Mouse (Mus musculus): Measurements from ENCODE around the gene Nfx1. TPM values are rescaled to one million over a fixed set of nuclear protein-coding genes. Genes with fewer than 3 reads are reported as not detected.

The Nfx1 gene
- polyA plus RNA-seq, 1 experiment from 2014 or later, result 94.8 TPM

GRCm38 (mm10) chr4:40983686-40984085, 13.0 kb downstream of the Nfx1 start:
- no peaks in the 10 kb centered on the region for H3K4me1 ChIP-seq
- H3K27ac ChIP-seq (replicated peaks), result no peak overlapping the region
- H3K4me3 ChIP-seq, result no peak overlapping the region
- no peak for DNase-seq (ENCODE audit: low spot score)
- H3K9me3 ChIP-seq (replicated peaks), result no peaks in the 10 kb centered on the region
- WGBS, result 84% methylated on average over 1 of the region's 1 CpGs
- H3K27me3 ChIP-seq (ENCODE audit: low read depth, poor library complexity, severe bottlenecking), result no peaks in the 10 kb centered on the region
- peaks cover 98% of the 10 kb centered on the region for H3K36me3 ChIP-seq

DNA sequence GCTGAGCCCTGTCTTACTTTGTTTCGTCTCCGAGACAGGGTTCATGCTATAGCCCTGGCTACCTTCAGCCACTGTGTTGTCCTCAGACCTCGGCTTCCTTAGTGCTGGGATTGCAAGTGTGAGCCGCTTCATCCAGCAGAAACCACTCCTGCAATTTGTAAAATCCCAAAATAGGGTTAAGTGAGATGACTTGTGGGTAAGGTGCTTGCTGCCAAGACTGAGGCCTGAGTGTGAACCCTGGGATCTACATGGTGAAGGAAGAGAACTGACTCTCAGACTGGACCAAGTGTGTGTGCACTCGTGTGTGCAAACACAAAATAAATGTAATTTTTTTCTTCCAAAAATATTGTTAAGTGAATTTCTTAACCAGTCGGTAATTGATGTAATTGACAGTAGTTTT, 18.9 kb downstream of the Nfx1 start:
- 89% methylated on average over 6 of the region's 6 CpGs for WGBS
- H3K36me3 ChIP-seq, result peaks cover 100% of the 10 kb centered on the region
- no peak overlapping the region for H3K4me3 ChIP-seq

GRCm38 (mm10) chr4:40996302-40996701, 25.6 kb downstream of the Nfx1 start:
- Histone ChIP-seq H3K27ac (replicated peaks) (no peak overlapping the region), H3K36me3 (peaks cover 100% of the 10 kb centered on the region), H3K4me1 (no peaks in the 10 kb centered on the region), H3K27me3 (ENCODE audit: low read depth, poor library complexity, severe bottlenecking) (no peaks in the 10 kb centered on the region), H3K4me3 (no peak overlapping the region), H3K9me3 (replicated peaks) (no peaks in the 10 kb centered on the region)
- DNase-seq (ENCODE audit: low spot score), result no peak
- 94% methylated on average over 6 of the region's 6 CpGs for WGBS

More for the DNA sequence above, 18.9 kb downstream of the Nfx1 start:
- Histone ChIP-seq H3K9me3 (replicated peaks) (no peaks in the 10 kb centered on the region), H3K27ac (replicated peaks) (no peak overlapping the region), H3K27me3 (ENCODE audit: low read depth, poor library complexity, severe bottlenecking) (no peaks in the 10 kb centered on the region), H3K4me1 (no peaks in the 10 kb centered on the region)
- DNase-seq (ENCODE audit: low spot score), result no peak

- H3K36me3 ChIP-seq, result peaks cover 100% of the 10 kb centered on the region
- no peak overlapping the region for H3K4me3 ChIP-seq
- H3K9me3 ChIP-seq (replicated peaks), result no peaks in the 10 kb centered on the region
- H3K27ac ChIP-seq (replicated peaks), result no peak overlapping the region
- no peaks in the 10 kb centered on the region for H3K4me1 ChIP-seq
- DNase-seq (ENCODE audit: low spot score), result no peak
- 91% methylated on average over 4 of the region's 4 CpGs for WGBS
- H3K27me3 ChIP-seq (ENCODE audit: low read depth, poor library complexity, severe bottlenecking), result no peaks in the 10 kb centered on the region
Observed at GRCm38 (mm10) chr4:40997916-40998315, 27.2 kb downstream of the Nfx1 start.

- 87% methylated on average over 1 of the region's 1 CpGs for WGBS
- DNase-seq (ENCODE audit: low spot score), result no peak
- H3K36me3 ChIP-seq, result peaks cover 100% of the 10 kb centered on the region
Observed at GRCm38 (mm10) chr4:41000271-41000670, 29.6 kb downstream of the Nfx1 start.

GRCm38 (mm10) chr4:41000842-41001639, 30.3 kb downstream of the Nfx1 start:
- no peak for DNase-seq (ENCODE audit: low spot score)
- no peaks in the 10 kb centered on the region for H3K27me3 ChIP-seq (ENCODE audit: low read depth, poor library complexity, severe bottlenecking)
- WGBS, result 90% methylated on average over 9 of the region's 9 CpGs
- H3K4me1 ChIP-seq, result no peaks in the 10 kb centered on the region
- H3K27ac ChIP-seq (replicated peaks), result no peak overlapping the region
- H3K4me3 ChIP-seq, result no peak overlapping the region
- peaks cover 100% of the 10 kb centered on the region for H3K36me3 ChIP-seq
- no peaks in the 10 kb centered on the region for H3K9me3 ChIP-seq (replicated peaks)

More at GRCm38 (mm10) chr4:41000271-41000670, 29.6 kb downstream of the Nfx1 start:
- H3K4me3 ChIP-seq, result no peak overlapping the region
- H3K4me1 ChIP-seq, result no peaks in the 10 kb centered on the region
- H3K27me3 ChIP-seq (ENCODE audit: low read depth, poor library complexity, severe bottlenecking), result no peaks in the 10 kb centered on the region
- H3K27ac ChIP-seq (replicated peaks), result no peak overlapping the region
- no peaks in the 10 kb centered on the region for H3K9me3 ChIP-seq (replicated peaks)

DNA sequence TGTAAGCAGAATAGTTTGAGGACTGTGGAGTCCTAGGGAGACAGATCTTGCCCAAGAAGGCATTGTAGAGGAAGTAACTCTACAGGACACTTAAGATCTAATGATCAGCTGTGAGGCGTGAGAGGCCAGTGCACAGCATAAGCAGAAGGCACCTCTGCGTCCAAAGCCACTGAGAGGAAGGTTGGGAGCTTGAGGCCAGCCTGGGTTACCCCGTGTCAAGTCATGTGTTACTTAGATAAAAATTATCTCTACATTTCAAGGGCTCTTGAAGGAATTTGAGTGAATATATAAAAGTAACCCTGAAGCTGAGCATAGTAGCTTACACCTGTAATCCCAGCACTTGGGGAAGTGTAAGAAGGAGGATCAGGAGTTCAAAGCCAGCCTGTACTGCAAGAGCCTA, 42.6 kb downstream of the Nfx1 start:
- H3K27ac ChIP-seq (replicated peaks), result no peak overlapping the region
- DNase-seq (ENCODE audit: low spot score), result no peak
- H3K9me3 ChIP-seq (replicated peaks), result no peaks in the 10 kb centered on the region; the same call in 1 of the 2 replicates
- H3K36me3 ChIP-seq, result peaks cover 97% of the 10 kb centered on the region
- no peaks in the 10 kb centered on the region for H3K4me1 ChIP-seq
- no peaks in the 10 kb centered on the region for H3K27me3 ChIP-seq (ENCODE audit: low read depth, poor library complexity, severe bottlenecking)
- 95% methylated on average over 3 of the region's 3 CpGs for WGBS
- no peak overlapping the region for H3K4me3 ChIP-seq

GRCm38 (mm10) chr4:41015798-41016197, 45.1 kb downstream of the Nfx1 start:
- no peak overlapping the region for H3K4me3 ChIP-seq
- no peaks in the 10 kb centered on the region for H3K27me3 ChIP-seq (ENCODE audit: low read depth, poor library complexity, severe bottlenecking)
- peaks cover 92% of the 10 kb centered on the region for H3K36me3 ChIP-seq
- 92% methylated on average over 5 of the region's 5 CpGs for WGBS
- no peaks in the 10 kb centered on the region for H3K4me1 ChIP-seq
- no peak for DNase-seq (ENCODE audit: low spot score)
- H3K27ac ChIP-seq (replicated peaks), result no peak overlapping the region
- no peaks in the 10 kb centered on the region; the same call in 1 of the 2 replicates for H3K9me3 ChIP-seq (replicated peaks)

- WGBS, result 92% methylated on average over 5 of the region's 5 CpGs
- no peak for DNase-seq (ENCODE audit: low spot score)
- no peak overlapping the region for H3K27ac ChIP-seq (replicated peaks)
Observed at GRCm38 (mm10) chr4:41021094-41021493, 50.4 kb downstream of the Nfx1 start.

DNA sequence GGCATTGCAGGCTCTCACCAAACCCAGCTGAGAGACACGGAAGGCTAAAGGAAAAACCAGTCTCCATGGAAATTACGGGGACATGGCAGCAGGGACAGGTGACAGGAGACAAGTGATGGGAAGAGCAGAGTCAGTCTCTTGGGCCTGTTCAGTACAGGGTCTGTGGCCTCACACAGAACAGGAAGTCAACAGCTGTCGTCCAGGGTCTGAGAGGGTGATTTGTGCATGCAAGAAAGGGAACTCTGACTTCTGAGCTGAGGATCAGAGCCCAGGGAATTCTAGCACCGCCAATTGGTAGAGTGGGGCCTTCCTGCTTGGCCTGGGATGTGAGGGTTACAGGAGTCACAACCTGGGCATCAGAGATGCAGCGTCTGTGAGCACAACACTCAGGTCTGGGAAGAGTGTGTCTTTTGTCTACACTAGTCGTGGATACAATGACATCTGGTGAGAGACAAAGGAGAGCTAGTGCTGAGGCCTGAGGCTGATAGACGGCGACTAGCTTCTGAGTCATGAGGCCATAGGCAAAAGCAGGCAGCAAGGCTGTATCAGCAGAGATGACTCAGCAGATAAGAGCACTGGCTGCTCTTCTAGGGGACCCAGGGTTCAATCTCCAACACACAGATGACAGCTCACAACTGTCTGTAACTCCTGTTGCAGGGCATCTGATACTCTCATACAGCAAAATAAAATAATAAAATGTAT, 55.5 kb downstream of the Nfx1 start:
- H3K36me3 ChIP-seq, result peaks cover 60% of the 10 kb centered on the region
- WGBS, result 77% methylated on average over 8 of the region's 8 CpGs
- no peak for DNase-seq (ENCODE audit: low spot score)

More at GRCm38 (mm10) chr4:41021094-41021493, 50.4 kb downstream of the Nfx1 start:
- peaks cover 79% of the 10 kb centered on the region for H3K36me3 ChIP-seq
- H3K27me3 ChIP-seq (ENCODE audit: low read depth, poor library complexity, severe bottlenecking), result no peaks in the 10 kb centered on the region
- H3K4me3 ChIP-seq, result no peak overlapping the region
- no peaks in the 10 kb centered on the region for H3K4me1 ChIP-seq
- H3K9me3 ChIP-seq (replicated peaks), result no peaks in the 10 kb centered on the region

DNA sequence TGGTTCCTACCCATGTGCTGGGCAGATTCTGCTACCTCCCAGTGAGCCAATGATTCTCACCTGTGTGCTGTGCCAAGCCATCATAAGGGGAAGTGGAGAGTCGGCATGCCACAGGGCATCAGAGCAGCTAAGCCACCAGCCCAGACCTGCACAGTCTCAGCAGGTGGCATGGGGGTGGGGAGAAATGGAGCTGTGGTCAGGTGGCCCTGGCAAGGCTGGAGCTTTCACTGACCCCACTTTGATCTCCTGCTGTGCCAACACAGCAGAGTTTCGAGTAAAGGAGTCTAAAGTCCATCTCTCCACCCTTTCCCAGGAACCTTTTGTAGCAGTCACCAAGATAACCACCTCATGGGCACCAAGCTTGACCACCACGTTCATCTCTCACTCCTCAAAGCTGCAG, 57.2 kb downstream of the Nfx1 start:
- Histone ChIP-seq H3K36me3 (peaks cover 48% of the 10 kb centered on the region), H3K9me3 (replicated peaks) (no peaks in the 10 kb centered on the region), H3K4me3 (no peak overlapping the region), H3K27me3 (ENCODE audit: low read depth, poor library complexity, severe bottlenecking) (no peaks in the 10 kb centered on the region), H3K4me1 (peaks cover 5% of the 10 kb centered on the region; the same call in 1 of the 2 replicates), H3K27ac (replicated peaks) (no peak overlapping the region)
- 89% methylated on average over 3 of the region's 3 CpGs for WGBS
- no peak for DNase-seq (ENCODE audit: low spot score)

More for the DNA sequence above, 55.5 kb downstream of the Nfx1 start:
- Histone ChIP-seq H3K27me3 (ENCODE audit: low read depth, poor library complexity, severe bottlenecking) (no peaks in the 10 kb centered on the region), H3K27ac (replicated peaks) (no peak overlapping the region), H3K9me3 (replicated peaks) (no peaks in the 10 kb centered on the region), H3K4me3 (no peak overlapping the region), H3K4me1 (no peaks in the 10 kb centered on the region)

DNA sequence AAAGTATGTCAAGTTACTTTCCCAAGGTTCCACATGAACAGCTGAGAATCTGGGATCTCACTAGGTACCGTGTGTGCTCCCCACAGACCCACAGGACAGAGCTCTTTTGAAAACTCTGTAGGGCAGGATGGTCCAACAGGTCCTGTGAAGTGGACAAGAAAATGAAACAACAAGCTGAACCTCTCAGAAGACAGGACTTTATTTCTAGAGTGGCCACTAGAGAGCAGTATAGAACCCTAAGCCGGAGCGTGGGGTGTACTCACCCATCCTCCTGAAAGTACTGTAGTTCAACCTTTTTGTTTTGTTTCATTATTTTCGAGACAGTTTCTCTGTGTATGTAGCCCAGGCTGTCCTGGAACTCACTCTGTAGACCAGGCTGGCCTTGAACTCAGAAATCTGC, 57.6 kb downstream of the Nfx1 start:
- H3K36me3 ChIP-seq, result peaks cover 45% of the 10 kb centered on the region
- no peaks in the 10 kb centered on the region for H3K27me3 ChIP-seq (ENCODE audit: low read depth, poor library complexity, severe bottlenecking)
- peaks cover 5% of the 10 kb centered on the region; the same call in 1 of the 2 replicates for H3K4me1 ChIP-seq
- no peaks in the 10 kb centered on the region for H3K9me3 ChIP-seq (replicated peaks)
- no peak overlapping the region for H3K27ac ChIP-seq (replicated peaks)
- DNase-seq (ENCODE audit: low spot score), result no peak
- 80% methylated on average over 4 of the region's 4 CpGs for WGBS
- no peak overlapping the region for H3K4me3 ChIP-seq

DNA sequence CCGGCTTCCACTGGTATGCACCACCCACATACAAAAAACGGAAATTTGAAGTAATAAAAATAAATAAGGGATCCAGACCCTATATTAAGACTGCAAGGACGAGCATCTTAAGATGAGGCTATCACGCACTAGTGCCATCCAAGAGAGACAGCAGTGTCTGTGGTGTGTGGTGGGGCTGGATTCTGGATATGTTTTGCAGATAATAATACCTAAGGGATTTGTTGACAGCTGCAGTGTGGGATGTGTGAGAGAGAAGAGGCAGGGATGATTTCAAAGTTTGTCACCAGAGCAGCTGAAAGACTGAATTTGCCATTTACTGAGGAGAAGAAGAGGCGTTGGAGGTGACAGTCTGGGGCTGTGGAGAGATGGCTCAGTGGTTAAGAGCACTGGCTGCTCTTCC, 58.7 kb downstream of the Nfx1 start:
- no peak for DNase-seq (ENCODE audit: low spot score)
- WGBS, result 90% methylated on average over 5 of the region's 5 CpGs

More for the DNA sequence above, 58.7 kb downstream of the Nfx1 start:
- Histone ChIP-seq H3K4me3 (no peak overlapping the region), H3K36me3 (peaks cover 34% of the 10 kb centered on the region), H3K27ac (replicated peaks) (no peak overlapping the region), H3K4me1 (peaks cover 5% of the 10 kb centered on the region; the same call in 1 of the 2 replicates), H3K27me3 (ENCODE audit: low read depth, poor library complexity, severe bottlenecking) (no peaks in the 10 kb centered on the region), H3K9me3 (replicated peaks) (no peaks in the 10 kb centered on the region)

Measured in midbrain, embryonic 10.5 days (tissue).